Mouse (Mus musculus): ENCODE results near the gene Zc3h12d.

Zc3h12d gene

GRCm38 (mm10) chr10:7832171-7832676 is at the start of gene Zc3h12d:
Gene Zc3h12d (plus strand): TSS chr10:7832470.
- peak in 1 of 2 experiments; percentile 34 for DNase-seq (ENCODE audit: low spot score in 2 of 2)

DNA sequence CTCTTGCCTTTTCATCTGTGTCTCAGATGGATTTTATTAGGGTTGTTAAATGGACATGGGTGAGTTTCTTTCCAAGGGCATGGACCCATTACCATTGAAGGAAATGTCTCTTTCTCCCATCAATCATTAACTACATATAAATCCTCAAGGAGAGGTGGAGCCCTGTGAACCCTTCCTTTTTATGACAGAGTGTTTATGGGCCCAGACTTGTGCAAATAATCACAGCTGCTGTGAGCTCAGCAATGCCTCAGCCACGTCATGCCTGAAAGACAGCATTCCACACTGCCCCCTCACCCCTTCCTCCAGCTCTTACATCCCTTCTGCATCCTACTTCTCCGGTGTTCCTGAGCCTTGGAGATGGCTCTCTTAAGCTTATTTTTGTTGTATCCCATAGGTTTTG is 45.0 kb upstream of the Zc3h12d start:
- no peak for DNase-seq (ENCODE audit: low spot score in 2 of 2)

DNA sequence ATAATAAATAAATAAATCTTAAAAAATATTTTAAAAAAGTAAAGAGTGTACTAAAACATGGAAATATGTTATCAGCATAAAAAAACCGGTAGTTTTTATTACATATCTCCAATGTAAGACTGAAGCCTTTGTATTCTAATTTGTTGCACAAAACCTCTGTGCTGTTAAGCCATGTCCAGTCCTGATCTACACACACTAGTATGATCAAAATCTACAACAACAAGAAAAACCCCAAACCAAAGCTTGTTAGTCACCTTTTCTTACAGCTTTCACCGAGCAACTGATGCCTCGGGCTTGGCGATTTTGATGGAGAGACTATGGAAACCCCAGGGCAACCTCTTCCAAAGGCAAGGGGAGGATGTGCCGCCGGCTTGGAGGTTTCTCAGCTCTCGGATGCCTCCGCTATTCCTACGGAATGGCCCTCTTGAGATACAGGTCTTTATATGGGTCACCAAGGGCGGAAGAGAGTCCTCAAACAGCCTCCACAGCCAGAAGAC is 40.0 kb upstream of the Zc3h12d start:
- no peak for DNase-seq (ENCODE audit: low spot score in 2 of 2)

DNA sequence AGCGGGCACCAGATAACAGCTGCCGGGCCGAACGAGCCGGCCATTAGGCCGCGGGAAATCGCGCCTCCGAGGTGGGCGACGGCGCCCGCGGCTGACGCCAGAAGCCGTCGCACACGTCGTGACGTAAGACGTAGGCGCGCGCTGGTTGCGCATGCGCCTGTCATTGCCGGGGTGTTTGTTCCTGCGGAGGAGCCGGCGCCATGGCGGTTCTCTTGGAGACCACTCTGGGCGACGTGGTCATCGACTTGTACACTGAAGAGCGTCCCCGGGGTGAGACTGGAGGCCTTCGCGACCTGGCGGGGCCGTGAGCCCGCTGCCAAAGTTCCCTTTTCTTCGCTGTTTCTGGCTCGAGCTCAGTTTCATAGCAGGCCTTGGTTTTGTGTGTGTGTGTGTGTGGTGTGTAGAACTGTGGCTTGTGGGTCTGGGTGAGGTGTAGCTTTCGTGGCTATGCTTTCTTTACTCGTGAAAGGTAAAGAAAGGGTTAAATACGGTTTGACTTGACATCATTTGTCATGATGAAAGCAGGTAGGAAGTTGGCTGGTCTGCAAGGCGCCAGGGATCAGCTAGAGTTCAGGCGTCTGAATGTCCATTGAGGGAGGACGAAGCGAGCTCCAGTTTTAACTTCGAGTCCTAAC is 39.4 kb upstream of the Zc3h12d start, which contains the start of the genes Ginm1 and Ppil4:
Gene Ginm1 (minus strand): TSS at position 74 of the 635 bp plus-strand sequence.
Gene Ppil4 (plus strand): TSS at position 141 of the 635 bp plus-strand sequence.
- DNase-seq (ENCODE audit: low spot score in 2 of 2) = peak; percentile 78 to 81

GRCm38 (mm10) chr10:7801258-7801657 is 31.0 kb upstream of the Zc3h12d start:
- DNase-seq (ENCODE audit: low spot score in 2 of 2) = no peak

- DNase-seq (ENCODE audit: low spot score in 2 of 2) = no peak
Measured at GRCm38 (mm10) chr10:7802519-7803140, 29.6 kb upstream of the Zc3h12d start.

DNA sequence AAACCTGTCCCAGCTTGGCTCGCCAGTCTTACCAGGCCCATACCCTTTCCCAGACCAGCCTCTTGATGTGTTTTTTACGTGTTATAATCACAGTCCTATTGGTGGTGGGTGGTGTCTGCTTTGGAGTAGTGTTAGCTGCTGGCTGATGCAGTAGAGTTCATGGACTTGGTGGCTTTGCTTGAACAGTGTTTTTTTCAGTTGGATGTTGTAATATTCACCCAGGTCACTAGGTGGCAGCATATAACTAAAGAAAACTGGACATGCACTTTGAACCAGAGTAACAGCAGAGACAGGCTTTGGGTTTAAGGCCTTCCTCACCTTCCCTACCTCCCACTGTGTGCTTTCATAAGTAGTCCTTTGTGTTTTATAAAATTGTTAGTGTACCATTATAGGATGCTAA is 22.3 kb upstream of the Zc3h12d start:
- DNase-seq (ENCODE audit: low spot score in 2 of 2) = peak in 1 of 2 experiments; percentile 23

DNA sequence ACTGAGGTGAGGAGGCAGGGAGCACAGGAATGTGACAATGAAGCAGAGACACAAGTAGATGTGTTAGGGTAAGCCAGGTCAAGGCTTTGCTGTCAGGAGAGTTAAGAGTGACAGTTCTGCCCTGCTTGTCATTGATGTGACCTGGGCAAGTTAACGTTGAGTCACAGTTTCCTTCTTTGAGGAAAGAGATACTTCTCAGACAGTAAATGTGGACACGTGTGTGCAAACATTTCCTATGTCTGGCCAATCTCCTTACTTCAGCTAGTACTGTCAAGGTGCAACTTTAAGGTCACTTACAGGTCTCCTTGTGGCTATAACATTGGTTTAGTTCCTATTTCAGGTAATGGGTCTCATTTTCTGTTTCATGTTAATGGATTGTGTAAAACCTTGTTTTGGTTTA is 15.8 kb upstream of the Zc3h12d start:
- no peak for DNase-seq (ENCODE audit: low spot score in 2 of 2)

- no peak for DNase-seq (ENCODE audit: low spot score in 2 of 2)
Measured at GRCm38 (mm10) chr10:7818676-7819075, 13.6 kb upstream of the Zc3h12d start.

DNA sequence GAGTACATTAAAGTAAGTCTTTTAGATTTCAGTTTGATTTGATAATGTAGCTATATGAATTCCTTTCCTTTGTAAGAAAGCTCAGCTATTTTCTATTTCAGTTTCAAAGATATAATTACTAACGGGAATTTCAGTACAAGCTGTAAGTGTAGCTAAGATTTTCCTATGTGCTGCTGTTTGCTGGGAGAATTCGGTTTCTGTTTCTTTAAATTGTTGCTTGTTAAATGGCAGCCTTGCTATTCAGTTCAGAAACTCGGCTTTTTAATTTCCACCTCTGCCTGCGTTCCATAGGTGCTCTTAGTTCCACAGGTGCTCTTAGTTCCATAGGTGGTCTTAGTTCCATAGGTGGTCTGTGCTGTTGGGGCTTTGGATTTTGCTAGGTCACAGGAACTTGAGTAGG is 13.1 kb upstream of the Zc3h12d start:
- DNase-seq (ENCODE audit: low spot score in 2 of 2) = no peak

GRCm38 (mm10) chr10:7819603-7820002 is 12.7 kb upstream of the Zc3h12d start:
- DNase-seq (ENCODE audit: low spot score in 2 of 2) = no peak

GRCm38 (mm10) chr10:7820171-7820570 is 12.1 kb upstream of the Zc3h12d start:
- DNase-seq (ENCODE audit: low spot score in 2 of 2) = no peak

GRCm38 (mm10) chr10:7821981-7822380 is 10.3 kb upstream of the Zc3h12d start:
- no peak for DNase-seq (ENCODE audit: low spot score in 2 of 2)

- DNase-seq (ENCODE audit: low spot score in 2 of 2) = no peak
Measured at GRCm38 (mm10) chr10:7824663-7825280, 7.5 kb upstream of the Zc3h12d start.

- DNase-seq (ENCODE audit: low spot score in 2 of 2) = no peak
Measured at GRCm38 (mm10) chr10:7825281-7825665, 7.0 kb upstream of the Zc3h12d start.

GRCm38 (mm10) chr10:7826106-7826505 is 6.2 kb upstream of the Zc3h12d start:
- no peak for DNase-seq (ENCODE audit: low spot score in 2 of 2)

DNA sequence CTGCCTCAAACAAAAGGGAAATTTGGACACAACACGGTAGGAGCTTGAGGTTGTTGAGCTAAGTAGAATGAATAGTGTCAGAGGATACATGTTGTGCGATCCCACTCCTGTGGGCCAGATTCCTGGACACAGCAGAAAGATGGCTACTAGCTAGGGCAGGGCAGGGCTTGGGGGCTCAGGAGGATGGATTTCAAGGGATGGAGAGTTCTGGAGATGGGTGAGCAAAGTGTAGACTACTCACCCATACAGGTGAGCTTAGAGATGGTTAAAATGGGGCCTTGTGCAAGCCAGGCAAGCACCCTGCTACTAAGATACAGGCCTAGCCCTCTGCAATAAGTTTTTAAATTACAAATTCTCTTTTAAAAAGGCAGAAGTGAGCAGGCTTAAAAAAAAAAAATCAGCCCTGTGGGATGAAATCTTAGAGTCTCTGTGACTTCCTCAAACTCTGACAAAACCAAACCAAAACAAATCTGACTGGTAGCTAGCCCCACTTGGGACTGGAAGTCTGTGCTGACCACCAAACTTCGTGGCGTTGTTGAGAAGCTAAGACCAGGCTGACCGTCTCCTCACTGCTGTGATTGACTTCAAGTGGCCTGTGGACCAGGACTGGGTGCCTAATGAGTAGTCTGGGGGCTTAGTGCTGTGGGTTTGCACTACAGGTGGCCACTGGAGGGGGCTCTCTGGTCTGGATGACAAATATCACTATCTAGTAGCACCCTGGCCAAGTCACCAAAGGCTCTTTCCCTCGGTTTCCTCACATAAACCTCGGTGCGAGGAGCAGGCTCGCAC is 1.3 kb downstream of the Zc3h12d start:
- DNase-seq (ENCODE audit: low spot score in 2 of 2) = no peak

GRCm38 (mm10) chr10:7834671-7835225 is 2.5 kb downstream of the Zc3h12d start:
- no peak for DNase-seq (ENCODE audit: low spot score in 2 of 2)

DNA sequence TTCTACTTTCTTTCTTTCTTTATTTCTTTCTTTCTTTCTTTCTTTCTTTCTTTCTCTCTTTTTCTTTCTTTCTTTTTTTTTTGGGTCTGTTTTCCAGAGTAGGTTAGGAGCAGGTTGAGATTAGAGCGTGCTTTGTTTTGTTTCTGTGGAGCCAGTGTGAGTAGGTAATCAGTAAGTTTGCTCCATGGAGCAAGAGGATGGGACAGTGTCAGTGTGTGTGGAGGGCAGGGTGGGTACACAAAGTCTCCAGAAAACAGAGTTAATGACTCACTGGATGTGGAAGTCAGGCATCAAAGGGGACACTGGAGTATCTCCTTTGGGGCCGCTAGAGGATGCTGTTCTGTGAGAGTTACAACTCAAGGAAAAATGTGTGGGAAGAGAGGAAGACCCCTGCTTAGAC is 4.6 kb downstream of the Zc3h12d start:
- DNase-seq (ENCODE audit: low spot score in 2 of 2) = no peak

- no peak for DNase-seq (ENCODE audit: low spot score in 2 of 2)
Measured at GRCm38 (mm10) chr10:7837446-7837845, 5.2 kb downstream of the Zc3h12d start.

DNA sequence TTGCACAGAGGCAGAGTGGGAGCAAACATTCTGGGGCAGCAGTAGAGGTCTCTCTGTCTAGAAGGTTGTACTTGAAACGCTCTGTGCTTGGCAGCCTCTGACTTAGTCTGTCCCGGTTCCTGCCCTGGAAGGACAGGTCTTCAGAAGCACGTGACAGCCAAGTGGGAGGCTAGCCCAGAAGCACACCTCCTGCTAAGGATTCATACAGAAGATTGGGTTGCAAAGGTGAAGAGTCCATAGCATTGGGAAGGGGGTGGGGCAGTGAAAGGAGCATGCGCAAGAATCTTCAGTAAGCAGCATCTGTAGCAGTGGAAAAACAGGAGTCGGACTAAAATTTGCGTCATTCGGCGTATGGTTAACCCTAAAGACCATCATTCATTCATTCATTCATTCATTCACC is 5.8 kb downstream of the Zc3h12d start:
- DNase-seq (ENCODE audit: low spot score in 2 of 2) = no peak

Data from urinary bladder, adult 18-20 months (tissue).